Mouse (Mus musculus) small intestine, adult 2 months (tissue): ENCODE data around the gene Gm20388.

ENCODE experiments used
- CTCF ChIP-seq: fragments of 200-500 bp; IDR thresholded peaks from 2 replicates; pipeline ENCODE4 v1.5.1; 2012; ENCODE audit warnings: low read depth, mild to moderate bottlenecking, control low read depth, inconsistent platforms, low read length, moderate library complexity, mixed read lengths; ENCODE audit not compliant: insufficient replicate concordance, insufficient read length; ENCODE audit errors: extremely low read depth
- POLR2A ChIP-seq: fragments of 200-500 bp; IDR thresholded peaks from 2 replicates; pipeline ENCODE4 v1.6.1; 2012; ENCODE audit warnings: low read depth, mild to moderate bottlenecking, control low read depth, inconsistent platforms, low read length, moderate library complexity

DNA sequence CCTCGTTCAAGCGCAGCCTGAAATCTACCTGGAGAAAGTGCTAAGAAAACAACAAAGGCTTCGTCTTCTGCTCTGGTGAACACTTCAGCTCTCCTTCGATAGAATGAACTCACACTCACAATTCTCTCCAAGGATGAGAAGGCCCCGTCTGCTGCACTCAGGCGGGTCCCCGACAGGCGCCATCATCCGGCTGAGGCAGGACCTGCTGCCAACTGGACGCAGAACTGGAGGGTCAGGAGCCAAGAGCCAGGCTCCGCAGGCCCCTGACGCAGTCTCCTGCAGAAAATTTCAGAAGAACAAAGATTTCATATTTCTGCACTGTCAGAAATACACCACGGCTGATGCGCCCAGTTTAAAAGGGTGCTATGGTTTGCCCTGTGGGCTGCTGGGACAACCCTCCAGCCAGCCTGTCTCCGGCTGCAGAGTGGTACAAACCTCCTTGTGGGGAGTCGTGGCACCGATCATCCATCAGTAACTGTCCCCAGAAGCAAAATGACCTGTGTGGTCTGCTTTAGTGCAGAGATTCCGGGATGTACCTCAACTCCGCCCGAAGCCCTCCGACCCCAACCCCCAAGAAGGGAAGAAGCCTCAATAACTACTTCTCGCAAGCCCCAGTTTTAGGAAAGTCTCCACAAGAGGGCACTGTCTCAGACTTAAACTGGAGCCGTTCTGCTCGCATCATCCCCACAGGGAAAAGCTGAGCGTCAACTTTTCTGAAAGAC is 3732.8 kb downstream of the Gm20388 start:
- peak; percentile 72; the same call in 1 of the 2 replicates for TF ChIP-seq CTCF
- TF ChIP-seq POLR2A, result no peak
